Mouse (Mus musculus) megakaryocyte, embryonic 14.5 days (primary cell): ENCODE data around the gene Mrpl45.

Experiments
- FLI1 ChIP-seq: IDR thresholded peaks from 2 replicates; pipeline ENCODE4 v1.6.1; 2012; ENCODE audit warnings: low read length, inconsistent platforms, mixed read lengths
- GATA1 ChIP-seq: IDR thresholded peaks from 3 replicates; pipeline ENCODE4 v1.6.1; 2012; ENCODE audit warnings: mixed read lengths, low read length, inconsistent platforms, borderline replicate concordance

DNA sequence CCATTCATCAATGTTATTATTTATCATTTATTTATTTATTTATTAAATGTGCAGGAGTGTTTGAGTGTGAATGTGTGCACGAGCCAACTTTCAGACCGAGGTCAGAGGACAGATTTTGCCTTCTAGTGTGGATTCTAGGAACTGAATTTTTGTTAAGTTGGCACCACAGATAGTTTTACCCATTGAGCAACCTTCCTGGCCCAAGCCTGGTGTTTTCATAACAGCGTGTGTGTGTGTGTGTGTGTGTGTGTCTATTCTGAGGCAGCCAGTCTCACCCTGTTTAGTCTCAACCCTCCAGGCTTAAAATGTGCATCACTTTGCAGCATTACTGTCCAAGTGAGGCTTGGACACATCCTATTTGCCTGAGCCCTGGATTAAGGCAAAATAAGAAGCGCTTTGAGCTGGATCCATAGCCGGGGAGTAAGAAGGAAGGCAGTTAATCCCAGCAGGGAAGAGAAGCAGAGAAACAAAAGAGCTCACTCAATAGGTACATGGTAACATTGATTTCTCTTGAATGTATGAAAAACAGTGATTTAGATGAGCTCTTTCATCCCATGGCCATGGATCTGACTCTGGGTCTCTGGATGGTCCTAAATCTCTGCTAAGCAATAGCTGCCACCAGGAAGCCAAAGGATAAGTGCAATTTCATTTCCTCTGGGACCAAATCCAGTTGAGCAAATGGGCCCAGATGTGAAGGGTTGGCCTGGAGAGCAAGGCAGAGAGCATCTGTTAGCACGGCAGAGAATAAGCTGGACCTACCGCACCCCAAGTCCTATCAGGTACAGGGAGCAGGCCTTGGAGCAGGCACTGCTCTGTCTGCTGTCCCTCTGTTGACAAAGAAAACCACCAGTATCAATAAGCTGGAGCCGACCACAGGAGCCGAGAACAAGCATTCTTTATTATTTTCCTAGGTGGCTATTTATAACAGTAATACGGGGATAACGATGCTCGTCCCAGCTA is 16.0 kb downstream of the Mrpl45 start:
- TF ChIP-seq GATA1 (no peak), FLI1 (no peak)
